Mouse (Mus musculus) liver, embryonic 14.5 days (tissue): ENCODE results near the gene Timp4.

ENCODE experiments used
- CTCF ChIP-seq: IDR thresholded peaks from 2 replicates; pipeline ENCODE4 v1.5.1; 2016; ENCODE audit warnings: antibody characterized with exemption, low read depth, control low read depth
- EP300 ChIP-seq: IDR thresholded peaks from 2 replicates; pipeline ENCODE4 v1.6.1; 2016; ENCODE audit warnings: antibody characterized with exemption, low read depth

GRCm38 (mm10) chr6:115238031-115239027 is 13.7 kb downstream of the Timp4 start:
- TF ChIP-seq CTCF = no peak
- TF ChIP-seq EP300 = no peak
